Comparison of ENCODE assay signal across 10 mouse cellular contexts in genomic region chr7:49190231-49190985, GRCm38 (mm10).
DNase-seq lines count a peak whose midpoint lies in the region; ATAC-seq and TF ChIP-seq lines count a peak whose summit lies in the region.
"Had no signal": no experiment of that assay in that cellular context is flagged by ENCODE, and none has a peak within 500 bp of the region (broad histone marks: within the 10 kb centered on the region; RNA-seq: fewer than 3 reads in every experiment).

No protein-coding gene starts in this region.

- H3K9me3 ChIP-seq in forebrain, embryonic 15.5 days = no peaks in the 10 kb centered on the region
- no peaks in the 10 kb centered on the region for H3K9me3 ChIP-seq in midbrain, embryonic 15.5 days
- H3K9me3 ChIP-seq: stomach, embryonic 15.5 days had no signal

- H3K27me3 ChIP-seq in forebrain, embryonic 15.5 days = no peaks in the 10 kb centered on the region
- no peaks in the 10 kb centered on the region for H3K27me3 ChIP-seq in midbrain, embryonic 15.5 days (replicated peaks)
- H3K27me3 ChIP-seq: stomach, embryonic 15.5 days had no signal

- peak overlapping the region; percentile 37; the same call in 1 of the 2 replicates for H3K27ac ChIP-seq in layer of hippocampus, adult 2 months
- H3K27ac ChIP-seq in forebrain, embryonic 15.5 days (replicated peaks) = peak overlapping the region; percentile 96
- H3K27ac ChIP-seq in midbrain, embryonic 15.5 days = peak overlapping the region; percentile 84

- no peaks in the 10 kb centered on the region for H3K36me3 ChIP-seq in forebrain, embryonic 15.5 days
- no peaks in the 10 kb centered on the region for H3K36me3 ChIP-seq in midbrain, embryonic 15.5 days (replicated peaks)
- H3K36me3 ChIP-seq: stomach, embryonic 15.5 days had no signal

- TF ChIP-seq CTCF in layer of hippocampus, adult 2 months (conservative IDR thresholded peaks at IDR 0.05) = no peak

- no peak; the same call in 1 of the 2 replicates for ATAC-seq in forebrain, embryonic 15.5 days (replicated peaks)
- no peak for ATAC-seq in midbrain, embryonic 15.5 days (replicated peaks)
- ATAC-seq: intestine, postnatal 0 days had no signal

- no peak for DNase-seq in layer of hippocampus, adult 2 months (ENCODE audit: low spot score in 2 of 2)
- DNase-seq in layer of hippocampus, postnatal 36 days = no peak
- peak; percentile 69 for DNase-seq in cerebellum, adult 11 months
- DNase-seq in urinary bladder, postnatal 4 days (ENCODE audit: low spot score in 2 of 2) = no peak
- DNase-seq in adrenal gland, postnatal 10 days = no peak
- DNase-seq in gastrocnemius, postnatal 4 days (ENCODE audit: low spot score in 2 of 2) = no peak

- H3K4me1 ChIP-seq in forebrain, embryonic 15.5 days = peaks cover 39% of the 10 kb centered on the region
- H3K4me1 ChIP-seq in midbrain, embryonic 15.5 days = peaks cover 35% of the 10 kb centered on the region
- H3K4me1 ChIP-seq: stomach, embryonic 15.5 days had no signal

- 63% methylated on average over 4 of the region's 4 CpGs for WGBS in forebrain, embryonic 15.5 days
- 83% methylated on average over 4 of the region's 4 CpGs for WGBS in midbrain, embryonic 15.5 days

- no peak overlapping the region for H3K9ac ChIP-seq in forebrain, embryonic 15.5 days (replicated peaks)
- 0 out of 2 replicates have a peak overlapping the region, but pooled peaks have one; percentile 3 for H3K9ac ChIP-seq in midbrain, embryonic 15.5 days
- H3K9ac ChIP-seq: stomach, embryonic 15.5 days had no signal

- no peak overlapping the region for H3K4me3 ChIP-seq in layer of hippocampus, adult 2 months
- no peak overlapping the region for H3K4me3 ChIP-seq in forebrain, embryonic 15.5 days
- no peak overlapping the region for H3K4me3 ChIP-seq in midbrain, embryonic 15.5 days
- H3K4me3 ChIP-seq: stomach, embryonic 15.5 days had no signal

- H3K4me2 ChIP-seq in forebrain, embryonic 15.5 days (replicated peaks) = 0 out of 2 replicates have a peak overlapping the region, but pooled peaks have one; percentile 17
- peak overlapping the region; percentile 22; the same call in 1 of the 2 replicates for H3K4me2 ChIP-seq in midbrain, embryonic 15.5 days
- H3K4me2 ChIP-seq: stomach, embryonic 15.5 days had no signal

Comparison
In these comparisons a context has a peak if more than half of its experiments do, and no peak if none do; other contexts are left out.
1. H3K27ac ChIP-seq: peak in every context shown above with its lines; median percentile 96 in forebrain, embryonic 15.5 days; 84 in midbrain, embryonic 15.5 days; 37 in layer of hippocampus, adult 2 months.